Mouse (Mus musculus): ENCODE measurements around the gene Plcb1.

DNA sequence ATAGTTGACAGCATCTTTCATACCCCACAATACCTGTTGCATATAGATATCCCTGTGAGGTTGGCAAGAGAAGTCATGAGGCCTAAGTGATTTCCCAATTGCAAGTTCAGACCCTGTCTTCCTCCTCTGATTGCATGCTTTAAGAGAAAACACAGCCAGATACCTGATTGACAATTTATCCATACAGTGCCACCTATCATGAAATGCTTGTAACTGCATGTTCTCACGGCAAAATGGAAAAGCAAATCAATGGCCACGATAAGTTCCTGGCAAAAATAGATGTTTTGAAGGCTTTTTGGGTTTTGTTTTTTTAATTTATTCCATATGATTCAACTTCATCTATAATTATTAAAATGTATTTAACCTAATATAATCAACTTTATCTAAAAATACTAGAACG lies 497.9 kb downstream of the Plcb1 start:
- TF ChIP-seq CTCF (IDR thresholded peaks at IDR 0.05; ENCODE audit: control insufficient read depth, insufficient read depth, insufficient read length) (no peak), MAX (IDR thresholded peaks at IDR 0.05) (no peak), MYOG (IDR thresholded peaks at IDR 0.05; ENCODE audit: control insufficient read depth, extremely low read depth, insufficient read length) (no peak), CEBPB (IDR thresholded peaks at IDR 0.05; ENCODE audit: low read depth) (no peak), MYOD1 (IDR thresholded peaks at IDR 0.05; ENCODE audit: control insufficient read depth, insufficient read length, low read depth) (no peak), USF1 (IDR thresholded peaks at IDR 0.05; ENCODE audit: low read depth) (no peak), FOSL1 (IDR thresholded peaks at IDR 0.05; ENCODE audit: insufficient read depth, low read length, poor library complexity, severe bottlenecking) (no peak)
